Mouse (Mus musculus) liver, adult 2 months (tissue): Measurements from ENCODE around the gene Spint2. TPM values are rescaled to one million over a fixed set of nuclear protein-coding genes. Genes with fewer than 3 reads are reported as not detected.
A peak's percentile ranks its signal among the peaks of the same experiment; 100 is the strongest.

Source experiments
- DNase-seq: peaks from one replicate; pipeline ENCODE4 v3.0.0-alpha.2; 2011; ENCODE audit warnings: low read depth, low spot score; ENCODE audit errors: extremely low read depth
- H3K27ac ChIP-seq: fragments of 200-500 bp; replicated peaks from 2 replicates; pipeline ENCODE4 v1.5.1; 2012; ENCODE audit warnings: low read depth, mild to moderate bottlenecking, control low read depth, inconsistent platforms, low read length; ENCODE audit not compliant: insufficient read depth
- H3K27me3 ChIP-seq: fragments of 200-500 bp; 2 replicates; pipeline ENCODE4 v1.6.1; 2012; ENCODE audit warnings: mild to moderate bottlenecking, moderate library complexity, low read length, inconsistent platforms; ENCODE audit not compliant: control insufficient read depth, insufficient read depth
- H3K36me3 ChIP-seq: fragments of 200-500 bp; 2 replicates; pipeline ENCODE4 v1.6.1; 2012; ENCODE audit warnings: low read length, inconsistent platforms; ENCODE audit not compliant: control insufficient read depth, insufficient read depth
- H3K4me1 ChIP-seq: fragments of 200-500 bp; 2 replicates; pipeline ENCODE4 v1.6.1; 2011; ENCODE audit warnings: low read length; ENCODE audit not compliant: control insufficient read depth, insufficient read depth
- H3K4me3 ChIP-seq: fragments of 200-500 bp; 2 replicates; pipeline ENCODE4 v1.5.1; 2011; ENCODE audit warnings: low read depth, mild to moderate bottlenecking, control low read depth, low read length, moderate library complexity; ENCODE audit not compliant: insufficient read depth
- H3K79me2 ChIP-seq: fragments of 200-500 bp; 2 replicates; pipeline ENCODE4 v1.6.1; 2012; ENCODE audit warnings: inconsistent platforms, mild to moderate bottlenecking, low read length, moderate library complexity; ENCODE audit not compliant: control insufficient read depth, insufficient read depth
- H3K9ac ChIP-seq: fragments of 200-500 bp; 2 replicates; pipeline ENCODE4 v1.6.1; 2012; ENCODE audit warnings: low read depth, mild to moderate bottlenecking, control low read depth, inconsistent platforms, low read length
- CTCF ChIP-seq: fragments of 200-500 bp; IDR thresholded peaks from 2 replicates; pipeline ENCODE4 v1.5.1; 2011; ENCODE audit warnings: low read depth, low read length, control low read depth
- POLR2A ChIP-seq: fragments of 200-500 bp; IDR thresholded peaks from 2 replicates; pipeline ENCODE4 v1.6.1; 2011; ENCODE audit warnings: low read length, control low read depth; ENCODE audit not compliant: insufficient read depth; ENCODE audit errors: extremely low read depth
- WGBS: fragments of 180-500 bp; shearing (Covaris S2); methylation state at CpG from one replicate; pipeline ENCODE4 v1.1.7; 2018; 5-methylcytosine and 5-hydroxymethylcytosine counted together
- polyA plus RNA-seq: library from polyadenylated mRNA; depleted of rRNA; stranded (reverse); fragments of >200 nt; gene quantifications from 2 replicates; pipeline ENCODE4 v1.2.3, GENCODE M21; 2012
- total RNA-seq: library from RNA; depleted of rRNA; stranded (reverse); fragments of >200 nt; gene quantifications from 2 replicates; pipeline ENCODE4 v1.2.3, GENCODE M21; 2014

The Spint2 gene
- total and polyA plus RNA-seq, 2 experiments: 24.8 to 120 TPM

DNA sequence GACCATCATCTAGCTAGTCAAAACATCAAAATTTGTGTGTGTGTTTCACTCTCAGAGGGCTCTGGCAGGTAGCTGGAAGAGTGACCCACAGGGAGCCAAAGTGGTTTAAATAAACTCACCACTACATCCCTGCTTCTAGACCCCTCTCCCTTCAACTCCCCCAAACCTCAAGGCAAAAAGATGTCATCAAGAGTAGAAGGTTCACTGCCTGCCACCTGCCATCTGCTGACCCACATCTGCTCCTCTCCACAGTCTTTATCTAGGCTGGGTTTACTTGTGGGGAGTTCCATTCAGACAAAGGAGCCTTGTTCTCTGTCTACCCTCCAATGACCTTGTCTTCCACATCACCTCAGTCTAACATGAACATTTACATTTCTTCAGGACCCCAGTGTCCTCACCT, 2.5 kb downstream of the Spint2 start:
- H3K4me1 ChIP-seq: peaks cover 4% of the 10 kb centered on the region; the same call in 1 of the 2 replicates
- no peak overlapping the region for H3K9ac ChIP-seq
- TF ChIP-seq CTCF (no peak), POLR2A (no peak)
- H3K36me3 ChIP-seq: no peaks in the 10 kb centered on the region
- H3K27me3 ChIP-seq: no peaks in the 10 kb centered on the region
- no peak overlapping the region for H3K27ac ChIP-seq
- no peak for DNase-seq
- H3K4me3 ChIP-seq: no peak overlapping the region
- peaks cover 14% of the 10 kb centered on the region; the same call in 1 of the 2 replicates for H3K79me2 ChIP-seq

DNA sequence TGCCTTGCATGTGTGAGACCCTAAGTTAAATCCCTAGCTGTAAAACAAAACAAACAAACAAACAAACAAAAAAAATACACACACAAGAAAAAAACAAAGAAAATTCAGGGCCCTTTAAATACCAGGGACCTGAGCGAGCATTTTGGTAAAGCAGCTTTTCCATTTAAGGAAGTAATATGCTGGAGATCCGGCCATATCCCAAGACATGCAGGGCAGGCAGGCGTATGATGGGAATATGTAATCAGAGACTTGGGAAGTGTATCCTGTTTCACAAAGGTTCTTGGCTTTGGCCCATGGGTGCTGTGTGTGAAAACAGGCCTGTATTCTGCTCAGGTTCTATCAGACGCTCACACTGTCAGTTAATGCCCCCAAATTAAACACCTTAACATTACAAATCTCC, 4.2 kb downstream of the Spint2 start:
- Histone ChIP-seq H3K9ac (no peak overlapping the region), H3K36me3 (no peaks in the 10 kb centered on the region), H3K27ac (peak overlapping the region; percentile 27), H3K4me3 (no peak overlapping the region), H3K79me2 (peaks cover 14% of the 10 kb centered on the region; the same call in 1 of the 2 replicates), H3K4me1 (peaks cover 9% of the 10 kb centered on the region; the same call in 1 of the 2 replicates), H3K27me3 (no peaks in the 10 kb centered on the region)
- DNase-seq: no peak
- 82% methylated on average over 4 of the region's 4 CpGs for WGBS
- no peak for TF ChIP-seq POLR2A
- TF ChIP-seq CTCF: no peak

DNA sequence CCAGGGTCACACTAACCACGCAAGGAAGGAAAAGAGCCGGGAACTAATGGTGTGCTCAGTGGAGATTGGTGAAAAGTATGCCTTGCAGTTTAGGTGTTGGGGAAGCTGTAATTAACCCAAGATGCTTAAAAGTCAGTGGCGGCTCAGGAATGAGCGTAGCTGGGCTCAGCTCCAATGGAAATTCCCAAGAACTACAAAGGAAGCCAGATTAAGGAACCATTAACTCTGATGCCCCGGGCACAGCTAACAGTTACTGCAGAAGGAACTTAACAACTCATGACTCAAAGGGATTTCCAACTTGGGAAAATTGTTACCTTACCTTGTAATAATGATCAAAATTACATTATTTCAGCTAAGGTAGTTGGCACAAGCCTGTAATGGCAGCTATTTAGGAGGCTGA, 5.0 kb downstream of the Spint2 start:
- no peak for TF ChIP-seq CTCF
- no peak for TF ChIP-seq POLR2A
- WGBS: 66% methylated on average over 5 of the region's 5 CpGs

DNA sequence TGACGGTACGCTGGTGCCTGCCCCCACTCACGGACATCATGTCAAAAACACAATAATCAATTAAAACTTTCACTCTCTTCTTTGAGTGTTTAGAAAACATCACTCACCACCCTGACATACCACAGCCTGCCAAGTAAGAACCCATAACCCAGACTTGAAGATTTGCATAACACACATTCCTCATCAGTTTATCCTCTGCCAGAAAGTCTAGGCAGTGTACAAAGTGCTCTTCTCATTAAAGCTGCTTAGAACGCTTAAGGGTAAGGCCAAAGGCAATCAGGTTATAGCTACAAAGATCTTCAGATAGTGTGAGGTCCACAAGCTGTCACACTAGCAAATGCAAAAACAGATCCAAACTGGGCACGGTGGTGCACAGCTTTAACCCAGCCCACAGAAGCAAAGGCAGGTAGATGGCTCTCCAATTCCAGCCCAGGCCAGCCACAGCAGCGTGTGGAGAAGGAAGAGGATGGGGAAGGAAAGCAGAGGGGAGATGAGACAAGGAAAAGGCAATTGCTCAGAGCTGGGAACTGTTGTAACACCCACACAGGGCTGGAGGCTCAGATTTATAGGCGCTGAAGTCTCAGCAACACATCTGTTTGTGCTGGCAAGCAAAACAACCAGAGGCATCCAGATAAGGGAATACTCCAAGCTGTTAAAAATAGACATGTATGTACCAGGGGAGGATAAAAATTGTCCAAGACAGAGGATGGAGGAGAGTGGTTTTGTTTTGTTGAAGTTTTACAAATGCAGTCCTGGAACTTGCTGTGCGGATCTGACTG, 9.8 kb downstream of the Spint2 start:
- Histone ChIP-seq H3K36me3 (peaks cover 1% of the 10 kb centered on the region; the same call in 1 of the 2 replicates), H3K27me3 (no peaks in the 10 kb centered on the region), H3K4me3 (no peak overlapping the region), H3K27ac (no peak overlapping the region), H3K79me2 (peaks cover 26% of the 10 kb centered on the region; the same call in 1 of the 2 replicates), H3K4me1 (peaks cover 7% of the 10 kb centered on the region; the same call in 1 of the 2 replicates), H3K9ac (no peak overlapping the region)
- no peak for DNase-seq
- WGBS: 57% methylated on average over 8 of the region's 8 CpGs
- TF ChIP-seq POLR2A (no peak), CTCF (no peak)

More for the DNA sequence above, 5.0 kb downstream of the Spint2 start:
- no peak for DNase-seq
- Histone ChIP-seq H3K36me3 (no peaks in the 10 kb centered on the region), H3K79me2 (peaks cover 17% of the 10 kb centered on the region; the same call in 1 of the 2 replicates), H3K4me1 (peaks cover 12% of the 10 kb centered on the region; the same call in 1 of the 2 replicates), H3K9ac (no peak overlapping the region), H3K4me3 (no peak overlapping the region), H3K27me3 (no peaks in the 10 kb centered on the region), H3K27ac (no peak overlapping the region)

DNA sequence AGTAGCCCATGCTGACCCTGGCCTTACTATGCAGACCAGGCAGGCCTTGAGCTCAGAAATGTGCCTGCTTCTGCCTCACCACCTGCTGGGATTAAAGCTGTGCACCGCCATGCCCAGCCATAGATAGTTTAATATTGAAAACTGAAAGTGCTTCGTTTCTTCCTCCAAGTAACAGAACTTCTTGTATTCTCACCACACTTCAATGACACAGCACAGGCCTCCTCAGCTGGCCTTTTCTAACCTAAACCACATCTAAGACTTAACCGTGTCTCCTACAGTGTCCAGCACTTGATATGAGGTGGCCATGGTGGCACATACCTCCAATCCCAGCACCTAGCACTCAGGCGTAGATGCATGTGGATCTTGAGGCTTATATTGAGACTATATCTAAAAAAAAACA, 11.3 kb downstream of the Spint2 start:
- Histone ChIP-seq H3K27me3 (no peaks in the 10 kb centered on the region), H3K4me1 (peaks cover 7% of the 10 kb centered on the region; the same call in 1 of the 2 replicates), H3K4me3 (no peak overlapping the region), H3K27ac (no peak overlapping the region), H3K9ac (no peak overlapping the region), H3K79me2 (peaks cover 25% of the 10 kb centered on the region), H3K36me3 (peaks cover 1% of the 10 kb centered on the region; the same call in 1 of the 2 replicates)
- TF ChIP-seq CTCF: no peak
- TF ChIP-seq POLR2A: no peak
- no peak for DNase-seq
- 87% methylated on average over 4 of the region's 4 CpGs for WGBS

DNA sequence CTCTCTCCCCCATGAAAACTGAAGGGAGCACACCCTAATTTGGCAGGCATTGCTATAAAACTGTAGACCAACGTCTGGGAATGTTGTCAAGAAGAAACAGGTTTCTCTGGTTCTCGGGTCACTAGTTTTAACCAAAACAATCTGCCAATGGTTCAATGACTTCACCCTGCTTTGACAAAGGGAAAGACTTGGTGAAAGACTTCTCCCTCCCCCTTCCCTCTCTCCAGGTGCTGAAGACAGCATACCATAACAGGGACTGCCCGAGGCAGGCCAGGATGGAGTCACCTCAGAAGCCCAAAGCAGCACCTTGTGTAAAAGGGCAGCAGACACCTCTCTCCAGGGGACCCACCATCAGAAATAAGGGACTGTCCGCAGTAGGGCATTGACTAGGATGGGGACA, 14.8 kb downstream of the Spint2 start:
- Histone ChIP-seq H3K27me3 (no peaks in the 10 kb centered on the region), H3K36me3 (peaks cover 1% of the 10 kb centered on the region; the same call in 1 of the 2 replicates), H3K4me3 (no peak overlapping the region), H3K27ac (no peak overlapping the region), H3K9ac (no peak overlapping the region), H3K79me2 (peaks cover 37% of the 10 kb centered on the region), H3K4me1 (peaks cover 1% of the 10 kb centered on the region; the same call in 1 of the 2 replicates)
- 79% methylated on average over 4 of the region's 4 CpGs for WGBS
- TF ChIP-seq POLR2A: no peak
- TF ChIP-seq CTCF: no peak
- no peak for DNase-seq
